Mouse (Mus musculus): ENCODE data around the gene Gba. TPM values are rescaled to one million over a fixed set of nuclear protein-coding genes. Genes with fewer than 3 reads are reported as not detected.
"Not testable (repeated sequence)": the region's sequence is repeated elsewhere in the genome, so short reads cannot be mapped to it uniquely, and the experiment has no call there.

Gba gene
- polyA plus RNA-seq, 1 experiment, result 59.6 TPM

- Histone ChIP-seq H3K36me3 (ENCODE audit: control insufficient read depth, insufficient read depth, low read length) (peaks cover 30% of the 10 kb centered on the region), H3K27ac (ENCODE audit: insufficient read depth, low read length) (no peak overlapping the region), H3K4me1 (ENCODE audit: control insufficient read depth, insufficient read depth, insufficient read length) (peaks cover 5% of the 10 kb centered on the region; the same call in 1 of the 2 replicates), H3K4me3 (ENCODE audit: extremely low read depth, insufficient read depth, insufficient read length) (no peak overlapping the region), H3K27me3 (ENCODE audit: control insufficient read depth, insufficient read depth, low read length) (no peaks in the 10 kb centered on the region)
- TF ChIP-seq CTCF (IDR thresholded peaks at IDR 0.05; ENCODE audit: extremely low read depth, insufficient read depth, insufficient read length, insufficient replicate concordance) (no peak), POLR2A (IDR thresholded peaks at IDR 0.05; ENCODE audit: low read depth, low read length) (no peak)
- DNase-seq (ENCODE audit: low read depth in 1 of 2, low spot score in 2 of 2), result no peak
- 71% methylated on average over 7 of the region's 7 CpGs for WGBS
Observed at GRCm38 (mm10) chr3:89210731-89211130, 8.0 kb downstream of the Gba start.

DNA sequence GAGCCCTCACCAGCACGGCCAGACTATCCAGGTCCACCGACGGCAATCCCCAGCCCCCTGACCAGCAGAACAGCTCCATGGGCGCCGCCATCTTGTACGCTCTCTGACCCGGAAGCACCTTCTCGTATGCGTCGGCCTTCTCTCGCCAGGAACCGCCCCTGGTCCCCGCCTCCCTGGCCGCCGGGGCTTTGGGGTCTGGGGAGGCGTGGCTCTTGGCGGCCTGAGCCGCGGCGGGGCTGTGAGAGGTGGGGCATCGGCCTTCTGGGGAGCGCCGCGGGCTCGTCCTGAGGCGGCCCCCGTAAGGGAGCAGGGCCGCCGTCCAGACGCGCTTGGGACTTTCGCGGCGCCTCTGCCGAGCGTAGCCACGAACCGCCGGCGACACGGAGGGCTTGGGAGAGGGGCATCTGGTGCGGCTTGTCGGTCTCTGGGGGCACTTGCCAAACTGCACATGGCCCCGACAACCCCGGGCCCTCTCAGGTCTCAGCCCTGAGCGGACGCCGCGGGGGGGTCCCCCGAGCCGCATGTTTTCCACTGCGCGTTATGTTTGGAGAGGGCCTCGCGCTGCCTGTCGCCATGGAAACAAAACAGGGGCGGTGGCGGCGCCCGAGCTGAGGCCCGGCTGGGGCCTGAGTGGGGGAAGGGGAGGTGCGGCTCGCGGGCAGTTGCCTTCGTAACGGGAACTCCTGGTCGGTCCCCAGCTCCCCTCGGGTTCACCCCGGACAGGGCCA, 11.2 kb downstream of the Gba start:
- H3K4me3 ChIP-seq (ENCODE audit: extremely low read depth, insufficient read depth, insufficient read length), result peak overlapping the region; percentile 90
- 0% methylated on average over 69 of the region's 69 CpGs for WGBS
- H3K27ac ChIP-seq (ENCODE audit: insufficient read depth, low read length), result peak overlapping the region; percentile 77
- no peak for TF ChIP-seq CTCF (IDR thresholded peaks at IDR 0.05; ENCODE audit: extremely low read depth, insufficient read depth, insufficient read length, insufficient replicate concordance)
- peak; percentile 21; the same call in 1 of the 2 replicates for TF ChIP-seq POLR2A (IDR thresholded peaks at IDR 0.05; ENCODE audit: low read depth, low read length)
- DNase-seq (ENCODE audit: low read depth in 1 of 2, low spot score in 2 of 2), result peak; percentile 89 to 91
- peaks cover 5% of the 10 kb centered on the region; the same call in 1 of the 2 replicates for H3K4me1 ChIP-seq (ENCODE audit: control insufficient read depth, insufficient read depth, insufficient read length)
- H3K36me3 ChIP-seq (ENCODE audit: control insufficient read depth, insufficient read depth, low read length), result peaks cover 6% of the 10 kb centered on the region
- H3K27me3 ChIP-seq (ENCODE audit: control insufficient read depth, insufficient read depth, low read length), result no peaks in the 10 kb centered on the region

DNA sequence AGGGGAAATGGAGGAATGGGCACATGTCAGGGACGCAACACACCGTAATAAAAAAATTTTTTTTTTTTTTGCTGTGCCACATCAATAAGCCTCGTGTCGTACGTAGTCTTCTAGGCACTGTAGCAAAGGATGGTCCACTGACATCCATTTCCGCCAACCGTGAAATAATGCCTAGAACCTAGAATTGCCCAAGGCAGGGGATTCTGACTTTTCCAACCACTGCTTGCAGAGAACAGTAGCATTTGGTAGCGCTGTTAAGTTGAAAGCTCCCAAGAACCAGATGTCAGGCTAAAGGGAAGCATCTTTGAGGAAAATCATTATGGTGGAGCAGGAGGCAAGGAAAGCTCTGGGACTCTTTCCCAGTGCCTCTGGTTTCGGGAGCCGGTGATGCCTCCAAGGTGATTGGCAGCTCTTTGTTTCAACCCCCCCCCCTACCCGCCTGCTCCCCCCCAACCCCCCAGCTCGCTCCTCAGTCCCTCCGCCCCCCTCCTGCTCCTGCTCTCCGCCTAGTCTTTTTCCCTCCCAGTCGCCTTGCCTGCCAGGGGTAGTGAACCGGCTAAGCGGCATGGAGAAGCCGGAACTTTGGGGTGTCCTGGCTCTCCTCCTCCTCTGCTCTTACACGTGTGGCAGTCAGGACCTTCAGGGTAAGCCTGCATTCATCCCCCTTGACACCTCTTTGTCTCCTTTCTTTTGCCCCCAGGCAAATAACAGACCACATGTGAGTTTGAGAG, 12.1 kb downstream of the Gba start, which contains the start of gene Thbs3:
Gene Thbs3 (plus strand): TSS at position 500 of the 731 bp plus-strand sequence.
- H3K27me3 ChIP-seq (ENCODE audit: control insufficient read depth, insufficient read depth, low read length), result no peaks in the 10 kb centered on the region
- H3K4me3 ChIP-seq (ENCODE audit: extremely low read depth, insufficient read depth, insufficient read length), result peak within 1 kb of the TSS; percentile 90
- H3K4me1 ChIP-seq (ENCODE audit: control insufficient read depth, insufficient read depth, insufficient read length), result peaks cover 5% of the 10 kb centered on the region; the same call in 1 of the 2 replicates
- peak within 1 kb of the TSS; percentile 77 for H3K27ac ChIP-seq (ENCODE audit: insufficient read depth, low read length)
- H3K36me3 ChIP-seq (ENCODE audit: control insufficient read depth, insufficient read depth, low read length), result no peaks in the 10 kb centered on the region; the same call in 1 of the 2 replicates
- TF ChIP-seq POLR2A (IDR thresholded peaks at IDR 0.05; ENCODE audit: low read depth, low read length) (no peak), CTCF (IDR thresholded peaks at IDR 0.05; ENCODE audit: extremely low read depth, insufficient read depth, insufficient read length, insufficient replicate concordance) (no peak)
- no peak for DNase-seq (ENCODE audit: low read depth in 1 of 2, low spot score in 2 of 2)
- 8% methylated on average over 19 of the region's 19 CpGs for WGBS

DNA sequence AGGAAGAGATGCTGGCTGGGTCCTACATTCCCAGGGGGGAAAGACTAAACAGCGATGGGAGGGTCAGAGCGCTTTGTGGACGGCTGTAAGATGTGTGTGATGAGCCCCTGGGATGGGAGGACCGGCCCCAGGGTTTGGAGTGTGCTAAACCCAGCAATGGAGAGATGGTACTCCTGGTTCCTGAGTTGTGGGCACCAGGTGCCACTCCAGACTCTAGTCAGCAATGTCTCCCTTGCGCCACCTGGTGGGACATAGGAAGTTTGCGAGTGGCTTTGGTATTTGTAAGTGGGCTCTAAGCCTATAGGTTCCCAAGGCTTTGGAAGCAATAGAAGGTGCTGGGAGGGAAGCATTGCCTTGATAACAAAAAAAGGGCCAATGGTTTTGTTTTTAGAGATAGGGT, 13.1 kb downstream of the Gba start:
- Histone ChIP-seq H3K27ac (ENCODE audit: insufficient read depth, low read length) (no peak overlapping the region), H3K36me3 (ENCODE audit: control insufficient read depth, insufficient read depth, low read length) (no peaks in the 10 kb centered on the region), H3K4me3 (ENCODE audit: extremely low read depth, insufficient read depth, insufficient read length) (no peak overlapping the region), H3K27me3 (ENCODE audit: control insufficient read depth, insufficient read depth, low read length) (no peaks in the 10 kb centered on the region), H3K4me1 (ENCODE audit: control insufficient read depth, insufficient read depth, insufficient read length) (peaks cover 5% of the 10 kb centered on the region; the same call in 1 of the 2 replicates)
- DNase-seq (ENCODE audit: low read depth in 1 of 2, low spot score in 2 of 2), result peak; percentile 76 to 80
- TF ChIP-seq CTCF (IDR thresholded peaks at IDR 0.05; ENCODE audit: extremely low read depth, insufficient read depth, insufficient read length, insufficient replicate concordance), result peak; percentile 73; the same call in 1 of the 2 replicates
- TF ChIP-seq POLR2A (IDR thresholded peaks at IDR 0.05; ENCODE audit: low read depth, low read length), result no peak
- 0% methylated on average over 6 of the region's 6 CpGs for WGBS

GRCm38 (mm10) chr3:89216407-89216806, 13.7 kb downstream of the Gba start:
- H3K27me3 ChIP-seq (ENCODE audit: control insufficient read depth, insufficient read depth, low read length); DNase-seq (ENCODE audit: low read depth in 1 of 2, low spot score in 2 of 2); H3K27ac ChIP-seq (ENCODE audit: insufficient read depth, low read length); H3K4me3 ChIP-seq (ENCODE audit: extremely low read depth, insufficient read depth, insufficient read length); H3K36me3 ChIP-seq (ENCODE audit: control insufficient read depth, insufficient read depth, low read length); H3K4me1 ChIP-seq (ENCODE audit: control insufficient read depth, insufficient read depth, insufficient read length): not testable (repeated sequence)
- 82% methylated on average over 7 of the region's 7 CpGs for WGBS

DNA sequence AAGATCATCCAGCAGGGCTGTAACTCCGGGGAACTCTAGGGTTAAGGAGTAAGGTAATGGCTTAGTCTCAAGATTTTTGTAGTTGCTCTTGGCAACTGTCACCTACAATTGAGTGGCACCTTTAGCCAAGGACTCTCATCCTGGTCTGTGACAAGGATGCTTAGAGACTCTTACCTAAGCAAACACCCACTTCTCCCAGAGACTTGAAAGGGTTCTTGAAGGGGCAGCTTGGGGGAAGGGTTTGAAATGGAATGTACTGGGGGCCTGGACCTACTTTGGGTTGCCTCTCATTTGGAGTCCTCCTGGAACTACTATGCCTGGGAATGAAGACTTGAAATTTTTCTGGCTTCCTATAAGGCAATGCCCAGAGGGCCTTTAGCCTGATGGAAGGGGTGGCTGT, 15.5 kb downstream of the Gba start:
- TF ChIP-seq CTCF (IDR thresholded peaks at IDR 0.05; ENCODE audit: extremely low read depth, insufficient read depth, insufficient read length, insufficient replicate concordance) (no peak), POLR2A (IDR thresholded peaks at IDR 0.05; ENCODE audit: low read depth, low read length) (no peak)
- peaks cover 5% of the 10 kb centered on the region; the same call in 1 of the 2 replicates for H3K4me1 ChIP-seq (ENCODE audit: control insufficient read depth, insufficient read depth, insufficient read length)
- H3K27me3 ChIP-seq (ENCODE audit: control insufficient read depth, insufficient read depth, low read length), result no peaks in the 10 kb centered on the region
- no peak overlapping the region for H3K27ac ChIP-seq (ENCODE audit: insufficient read depth, low read length)
- H3K4me3 ChIP-seq (ENCODE audit: extremely low read depth, insufficient read depth, insufficient read length), result no peak overlapping the region
- 90% methylated on average over 1 of the region's 1 CpGs for WGBS
- no peak for DNase-seq (ENCODE audit: low read depth in 1 of 2, low spot score in 2 of 2)
- H3K36me3 ChIP-seq (ENCODE audit: control insufficient read depth, insufficient read depth, low read length), result no peaks in the 10 kb centered on the region
